Mouse (Mus musculus) ES-E14 (cell line): ENCODE data around the gene Olfr642.

Source experiments
- CHD2 ChIP-seq: IDR thresholded peaks from 2 replicates; pipeline ENCODE4 v1.6.1; 2014; ENCODE audit warnings: mild to moderate bottlenecking, low read depth, low read length, inconsistent platforms
- HCFC1 ChIP-seq: IDR thresholded peaks from 2 replicates; pipeline ENCODE4 v1.6.1; 2012; ENCODE audit warnings: low read length, inconsistent platforms, borderline replicate concordance; ENCODE audit not compliant: insufficient read depth
- ZC3H11A ChIP-seq: IDR thresholded peaks from 2 replicates; pipeline ENCODE4 v1.6.1; 2012; ENCODE audit warnings: low read depth, mild to moderate bottlenecking, inconsistent platforms, low read length, borderline replicate concordance

DNA sequence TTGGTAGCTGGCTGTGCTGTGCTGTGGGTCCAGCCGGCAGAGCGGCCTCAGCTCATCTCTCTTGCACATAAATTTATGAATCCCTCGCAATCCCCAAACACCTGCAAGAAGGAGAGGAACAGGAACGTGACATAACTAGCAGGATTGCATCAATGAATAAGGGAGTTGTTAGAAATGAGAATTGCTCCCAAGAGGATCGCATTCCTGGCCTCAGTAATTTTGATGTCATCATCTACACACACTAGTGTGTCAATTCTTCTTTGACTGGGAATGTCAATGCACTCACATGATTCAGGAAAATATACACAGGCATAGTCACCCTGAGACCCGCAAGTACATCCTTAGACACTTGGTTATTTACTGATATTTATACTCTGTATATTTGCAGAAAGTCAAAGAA lies 27.0 kb downstream of the Olfr642 start, which contains the start of gene Olfr640:
- TF ChIP-seq CHD2 = no peak
- no peak for TF ChIP-seq ZC3H11A
- TF ChIP-seq HCFC1 = no peak
